Mouse (Mus musculus) liver, embryonic 16.5 days (tissue): ENCODE results near the gene Il10ra. TPM values are rescaled to one million over a fixed set of nuclear protein-coding genes. Genes with fewer than 3 reads are reported as not detected.

Experiments
- ATAC-seq: fragments of 200-750 bp; cut with Nextera tagmentation; 2 replicates; pipeline ENCODE4 v1.8.0; 2017; ENCODE audit warnings: low read depth, mild to moderate bottlenecking, moderate number of reproducible peaks, moderate library complexity
- H3K27ac ChIP-seq: fragments of 300-500 bp; sonication (generic); 2 replicates; pipeline ENCODE4 v1.5.1; 2014; ENCODE audit warnings: mild to moderate bottlenecking, low read length
- H3K27me3 ChIP-seq: fragments of 300-500 bp; sonication (generic); 2 replicates; pipeline ENCODE4 v1.6.1; 2014; ENCODE audit warnings: low read depth, low read length, mixed read lengths; ENCODE audit not compliant: control insufficient read depth, insufficient read depth
- H3K36me3 ChIP-seq: fragments of 300-500 bp; sonication (generic); 2 replicates; pipeline ENCODE4 v1.6.1; 2014; ENCODE audit warnings: mild to moderate bottlenecking; ENCODE audit not compliant: control insufficient read depth, insufficient read depth
- H3K4me1 ChIP-seq: fragments of 300-500 bp; sonication (generic); 2 replicates; pipeline ENCODE4 v1.6.1; 2014; ENCODE audit warnings: low read depth, low read length, mixed read lengths; ENCODE audit not compliant: control insufficient read depth
- H3K4me2 ChIP-seq: fragments of 300-500 bp; sonication (generic); 2 replicates; pipeline ENCODE4 v1.6.1; 2014; ENCODE audit warnings: low read depth, low read length, mixed read lengths
- H3K4me3 ChIP-seq: fragments of 300-500 bp; sonication (generic); 2 replicates; pipeline ENCODE4 v1.5.1; 2014; ENCODE audit warnings: low read depth, mild to moderate bottlenecking, low read length
- H3K9ac ChIP-seq: fragments of 300-500 bp; sonication (generic); 2 replicates; pipeline ENCODE4 v1.6.1; 2014; ENCODE audit warnings: low read depth, low read length
- H3K9me3 ChIP-seq: fragments of 300-500 bp; sonication (generic); replicated peaks from 2 replicates; pipeline ENCODE4 v1.6.1; 2016; ENCODE audit warnings: low read length; ENCODE audit not compliant: control insufficient read depth
- WGBS: fragments of 180-500 bp; shearing (Covaris S2); extraction: QIAGEN DNeasy Blood & Tissue Kit; methylation state at CpG from one replicate; pipeline ENCODE4 v1.1.7; 2014; ENCODE audit not compliant: insufficient replicate concordance; 5-methylcytosine and 5-hydroxymethylcytosine counted together
- polyA plus RNA-seq: library from polyadenylated mRNA; unstranded; fragments of >200 nt; fragmentation: Nextera tagmentation; extraction: Ambion mirVana; gene quantifications from 2 replicates; pipeline ENCODE4 v1.2.1, GENCODE M21; 2015

Il10ra gene
- polyA plus RNA-seq, result 1.9 and 2.7 TPM in 2 replicates

DNA sequence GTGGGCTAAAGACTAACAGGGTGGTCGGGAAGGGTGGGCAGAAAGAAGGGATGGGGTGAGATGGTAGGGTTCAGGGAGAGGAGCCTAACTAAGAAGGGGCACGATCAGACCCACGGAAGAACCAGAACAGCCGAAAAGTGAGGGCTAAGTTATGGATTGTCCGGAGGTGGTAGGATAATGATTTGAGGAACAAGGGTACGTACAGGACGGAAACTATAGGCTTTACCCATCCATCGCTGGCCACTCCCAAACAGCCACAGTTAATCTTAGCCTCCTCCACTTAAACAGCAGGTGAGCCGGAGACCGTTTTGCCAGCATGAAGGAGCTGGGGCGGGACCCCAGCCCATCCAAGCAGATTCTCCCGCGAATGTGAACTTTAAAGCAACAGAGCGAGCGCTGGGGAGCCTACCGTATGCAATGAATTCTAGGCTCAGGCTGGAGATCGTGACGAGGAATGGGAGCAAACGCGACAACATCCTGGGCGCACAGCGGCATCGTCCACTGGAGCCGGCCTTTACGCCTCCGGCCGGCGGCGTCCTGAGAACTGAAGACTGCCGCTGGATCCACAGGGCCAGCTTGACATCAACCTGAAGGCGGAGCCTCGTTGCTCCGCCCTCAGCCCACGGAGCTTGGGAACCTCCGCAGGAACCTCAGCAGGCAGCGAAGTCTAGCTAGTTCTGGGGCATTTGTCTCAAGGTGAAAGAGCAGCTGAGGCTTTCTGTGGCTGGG lies at the start of gene Il10ra:
Il10ra (minus strand) TSS at position 553 of the 729 bp plus-strand sequence.
- 3% methylated on average over 36 of the region's 36 CpGs for WGBS
- H3K27ac ChIP-seq, result no peak within 1 kb of the TSS
- no peak for ATAC-seq

GRCm38 (mm10) chr9:45317635-45318034 lies 48.7 kb upstream of the Il10ra start:
- H3K9ac ChIP-seq, result no peak overlapping the region
- H3K27ac ChIP-seq, result no peak overlapping the region
- peaks cover 3% of the 10 kb centered on the region; the same call in 1 of the 2 replicates for H3K27me3 ChIP-seq
- no peak overlapping the region for H3K4me3 ChIP-seq
- ATAC-seq, result no peak
- no peak overlapping the region for H3K4me2 ChIP-seq
- WGBS, result 69% methylated on average over 3 of the region's 3 CpGs
- no peaks in the 10 kb centered on the region for H3K9me3 ChIP-seq
- H3K36me3 ChIP-seq, result no peaks in the 10 kb centered on the region
- H3K4me1 ChIP-seq, result no peaks in the 10 kb centered on the region

More for the DNA sequence above, at the start of gene Il10ra:
- Histone ChIP-seq H3K4me1 (no peaks in the 10 kb centered on the region), H3K36me3 (no peaks in the 10 kb centered on the region), H3K9ac (0 out of 2 replicates have a peak within 1 kb of the TSS, but pooled peaks have one; percentile 2), H3K27me3 (peaks cover 23% of the 10 kb centered on the region; the same call in 1 of the 2 replicates), H3K4me3 (peak within 1 kb of the TSS; percentile 41), H3K4me2 (peak within 1 kb of the TSS; percentile 33), H3K9me3 (no peaks in the 10 kb centered on the region)

DNA sequence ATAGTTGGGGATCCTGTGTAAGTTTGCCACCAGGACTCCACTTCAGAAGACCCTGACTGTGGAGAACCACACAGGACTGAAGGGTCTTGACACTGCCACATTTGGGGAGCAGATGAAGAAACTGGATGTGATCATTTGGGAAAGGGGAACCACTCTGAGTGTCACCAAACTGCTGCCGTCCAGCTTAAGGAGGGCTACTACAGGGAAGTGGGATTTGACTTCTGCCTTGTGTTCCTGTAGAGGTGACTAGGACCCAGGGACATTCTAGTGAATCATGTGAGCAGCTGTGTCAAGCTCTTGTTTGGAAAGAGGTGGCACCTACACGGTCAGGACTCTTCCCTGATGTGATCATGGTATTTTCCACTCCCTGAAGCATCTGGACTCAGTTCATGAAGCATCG lies 45.0 kb upstream of the Il10ra start:
- Histone ChIP-seq H3K27me3 (peaks cover 3% of the 10 kb centered on the region; the same call in 1 of the 2 replicates), H3K9me3 (no peaks in the 10 kb centered on the region), H3K4me2 (no peak overlapping the region), H3K4me1 (no peaks in the 10 kb centered on the region), H3K9ac (no peak overlapping the region), H3K27ac (no peak overlapping the region), H3K36me3 (no peaks in the 10 kb centered on the region), H3K4me3 (no peak overlapping the region)
- no peak for ATAC-seq
- WGBS, result 40% methylated on average over 3 of the region's 3 CpGs

DNA sequence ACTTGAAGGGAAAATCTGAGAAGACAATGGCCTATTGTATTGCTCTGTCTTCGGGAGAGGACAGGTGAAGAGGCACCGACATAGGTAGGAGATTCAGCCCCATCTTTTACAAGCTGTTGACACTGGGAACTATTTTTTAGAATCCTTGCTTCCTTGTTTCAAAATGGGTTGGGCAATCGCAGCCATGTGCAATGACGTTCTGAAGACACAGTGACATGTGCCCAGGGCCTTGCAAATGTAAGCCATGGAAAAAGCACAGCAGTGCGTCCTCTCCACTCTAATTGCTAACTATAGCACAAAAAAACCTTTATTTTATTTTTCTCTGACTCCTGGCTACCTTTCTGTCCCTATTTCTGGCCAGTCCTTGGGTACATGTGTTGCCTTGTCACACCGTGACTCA lies 42.9 kb upstream of the Il10ra start:
- H3K4me2 ChIP-seq, result no peak overlapping the region
- no peak overlapping the region for H3K27ac ChIP-seq
- ATAC-seq, result no peak
- H3K4me3 ChIP-seq, result no peak overlapping the region
- no peaks in the 10 kb centered on the region for H3K27me3 ChIP-seq
- 63% methylated on average over 6 of the region's 6 CpGs for whole genome bisulfite sequencing
- H3K9ac ChIP-seq, result no peak overlapping the region
- no peaks in the 10 kb centered on the region for H3K4me1 ChIP-seq
- no peaks in the 10 kb centered on the region for H3K36me3 ChIP-seq
- H3K9me3 ChIP-seq, result no peaks in the 10 kb centered on the region

GRCm38 (mm10) chr9:45308521-45308920 lies 39.6 kb upstream of the Il10ra start:
- Histone ChIP-seq H3K27me3 (no peaks in the 10 kb centered on the region), H3K36me3 (no peaks in the 10 kb centered on the region), H3K27ac (no peak overlapping the region), H3K9me3 (no peaks in the 10 kb centered on the region), H3K4me1 (no peaks in the 10 kb centered on the region), H3K4me2 (no peak overlapping the region), H3K9ac (no peak overlapping the region), H3K4me3 (no peak overlapping the region)
- ATAC-seq, result no peak
- 66% methylated on average over 5 of the region's 5 CpGs for WGBS

DNA sequence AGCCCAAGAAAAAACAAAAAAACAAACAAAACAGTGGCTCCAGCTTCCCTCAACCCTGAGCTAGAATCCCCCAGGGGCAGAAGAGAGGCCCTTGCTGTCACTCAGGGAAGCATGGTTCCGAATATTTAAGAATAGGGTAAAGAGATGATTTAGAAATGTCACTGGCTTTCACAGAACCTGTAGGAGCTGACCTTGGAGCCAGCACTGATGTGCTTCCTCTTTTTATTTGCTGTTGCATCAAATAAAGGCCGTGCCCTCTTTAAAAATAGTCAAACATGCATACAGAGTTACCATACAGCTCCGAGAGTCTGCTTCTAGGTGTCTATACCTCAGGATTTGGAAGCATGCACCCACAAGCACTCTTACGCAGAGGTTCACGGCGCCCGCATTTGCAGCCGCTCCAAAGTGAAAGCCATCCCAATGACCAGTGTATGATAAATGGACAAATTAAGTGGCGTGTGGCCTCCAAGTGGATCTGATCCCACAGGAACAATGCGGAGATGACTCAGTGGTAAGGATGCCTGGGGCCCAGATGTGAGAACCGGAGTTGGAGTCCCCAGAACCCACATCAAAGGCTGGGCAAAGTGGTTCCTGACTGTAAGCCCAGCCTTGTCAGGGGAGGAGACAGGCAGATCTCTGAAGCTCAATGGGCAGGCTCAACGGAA lies 37.9 kb upstream of the Il10ra start:
- Histone ChIP-seq H3K4me3 (no peak overlapping the region), H3K36me3 (no peaks in the 10 kb centered on the region), H3K27me3 (no peaks in the 10 kb centered on the region), H3K4me2 (no peak overlapping the region), H3K9me3 (no peaks in the 10 kb centered on the region), H3K4me1 (no peaks in the 10 kb centered on the region), H3K9ac (no peak overlapping the region), H3K27ac (no peak overlapping the region)
- WGBS, result 64% methylated on average over 12 of the region's 12 CpGs
- no peak for ATAC-seq

- WGBS, result 67% methylated on average over 8 of the region's 8 CpGs
- Histone ChIP-seq H3K36me3 (no peaks in the 10 kb centered on the region), H3K9me3 (no peaks in the 10 kb centered on the region), H3K4me1 (0 out of 2 replicates have a peak, but pooled peaks cover 4% of the 10 kb centered on the region), H3K4me3 (no peak overlapping the region), H3K27ac (no peak overlapping the region), H3K27me3 (no peaks in the 10 kb centered on the region), H3K4me2 (no peak overlapping the region), H3K9ac (no peak overlapping the region)
- no peak for ATAC-seq
Observed at GRCm38 (mm10) chr9:45301771-45302170, 32.8 kb upstream of the Il10ra start.

GRCm38 (mm10) chr9:45300422-45301104 lies 31.6 kb upstream of the Il10ra start:
- ATAC-seq, result peak; percentile 66
- H3K4me1 ChIP-seq, result 0 out of 2 replicates have a peak, but pooled peaks cover 4% of the 10 kb centered on the region
- no peaks in the 10 kb centered on the region for H3K27me3 ChIP-seq
- H3K9me3 ChIP-seq, result no peaks in the 10 kb centered on the region
- H3K4me3 ChIP-seq, result no peak overlapping the region
- H3K27ac ChIP-seq, result no peak overlapping the region
- 6% methylated on average over 20 of the region's 20 CpGs for WGBS
- no peaks in the 10 kb centered on the region for H3K36me3 ChIP-seq
- H3K4me2 ChIP-seq, result peak overlapping the region; percentile 35; the same call in 1 of the 2 replicates
- no peak overlapping the region for H3K9ac ChIP-seq
